Mouse (Mus musculus) hindbrain, embryonic 11.5 days (tissue): ENCODE results near the gene Ppp1r13l. TPM values are rescaled to one million over a fixed set of nuclear protein-coding genes. Genes with fewer than 3 reads are reported as not detected.

Source experiments
- ATAC-seq: fragments of 200-750 bp; cut with Nextera tagmentation; 2 replicates; pipeline ENCODE4 v1.8.0; 2017; ENCODE audit warnings: mild to moderate bottlenecking, moderate TSS enrichment, moderate library complexity; ENCODE audit not compliant: low FRiP score
- DNase-seq: peaks from one replicate; pipeline ENCODE4 v3.0.0-alpha.2; 2015; ENCODE audit warnings: low spot score
- H3K27ac ChIP-seq: fragments of 300-500 bp; sonication (generic); 2 replicates; pipeline ENCODE4 v1.5.1; 2014; ENCODE audit warnings: mild to moderate bottlenecking, low read depth, low read length
- H3K27me3 ChIP-seq: fragments of 300-500 bp; sonication (generic); 2 replicates; pipeline ENCODE4 v1.6.1; 2014; ENCODE audit warnings: mild to moderate bottlenecking, low read length, moderate library complexity, mixed read lengths; ENCODE audit not compliant: control insufficient read depth, insufficient read depth
- H3K36me3 ChIP-seq: fragments of 300-500 bp; sonication (generic); 2 replicates; pipeline ENCODE4 v1.6.1; 2014; ENCODE audit warnings: mild to moderate bottlenecking, low read length, moderate library complexity, mixed read lengths; ENCODE audit not compliant: control insufficient read depth, insufficient read depth
- H3K4me1 ChIP-seq: fragments of 300-500 bp; sonication (generic); replicated peaks from 2 replicates; pipeline ENCODE4 v1.6.1; 2014; ENCODE audit warnings: low read length, mixed read lengths; ENCODE audit not compliant: control insufficient read depth, insufficient read depth
- H3K4me2 ChIP-seq: fragments of 300-500 bp; sonication (generic); replicated peaks from 2 replicates; pipeline ENCODE4 v1.6.1; 2014; ENCODE audit warnings: mild to moderate bottlenecking, low read depth, low read length
- H3K4me3 ChIP-seq: fragments of 300-500 bp; sonication (generic); 2 replicates; pipeline ENCODE4 v1.5.1; 2014; ENCODE audit warnings: low read depth, low read length
- H3K9ac ChIP-seq: fragments of 300-500 bp; sonication (generic); 2 replicates; pipeline ENCODE4 v1.6.1; 2014; ENCODE audit warnings: low read depth, low read length
- H3K9me3 ChIP-seq: fragments of 300-500 bp; sonication (generic); 2 replicates; pipeline ENCODE4 v1.6.1; 2016; ENCODE audit warnings: low read length; ENCODE audit not compliant: control insufficient read depth
- WGBS: fragments of 180-500 bp; shearing (Covaris S2); extraction: QIAGEN DNeasy Blood & Tissue Kit; methylation state at CpG from one replicate; pipeline ENCODE4 v1.1.7; 2014; 5-methylcytosine and 5-hydroxymethylcytosine counted together
- polyA plus RNA-seq: library from polyadenylated mRNA; unstranded; fragments of >200 nt; fragmentation: Nextera tagmentation; extraction: Ambion mirVana; gene quantifications from 2 replicates; pipeline ENCODE4 v1.2.1, GENCODE M21; 2014

The Ppp1r13l gene
- polyA plus RNA-seq, 1 experiment from 2014 or later: 5.0 TPM

GRCm38 (mm10) chr7:19319906-19320305 is 39.6 kb upstream of the Ppp1r13l start:
- 0 out of 2 replicates have a peak, but pooled peaks cover 2% of the 10 kb centered on the region for H3K27me3 ChIP-seq
- no peaks in the 10 kb centered on the region for H3K36me3 ChIP-seq
- H3K9ac ChIP-seq: peak overlapping the region; percentile 29; the same call in 1 of the 2 replicates
- H3K9me3 ChIP-seq: no peaks in the 10 kb centered on the region
- H3K4me3 ChIP-seq: peak overlapping the region; percentile 32
- H3K4me2 ChIP-seq: peak overlapping the region; percentile 87
- DNase-seq: peak; percentile 99
- H3K27ac ChIP-seq: no peak overlapping the region; the same call in 1 of the 2 replicates
- WGBS: under 1% methylated on average over 41 of the region's 41 CpGs
- peak; percentile 96 for ATAC-seq
- H3K4me1 ChIP-seq: 0 out of 2 replicates have a peak, but pooled peaks cover 6% of the 10 kb centered on the region

- no peak overlapping the region for H3K27ac ChIP-seq
- H3K9ac ChIP-seq: no peak overlapping the region
- DNase-seq (no peak), ATAC-seq (no peak)
- H3K36me3 ChIP-seq: no peaks in the 10 kb centered on the region
- H3K27me3 ChIP-seq: 0 out of 2 replicates have a peak, but pooled peaks cover 2% of the 10 kb centered on the region
- peak overlapping the region; percentile 87 for H3K4me2 ChIP-seq
- H3K4me1 ChIP-seq: 0 out of 2 replicates have a peak, but pooled peaks cover 6% of the 10 kb centered on the region
- no peaks in the 10 kb centered on the region for H3K9me3 ChIP-seq
- WGBS: 40% methylated on average over 7 of the region's 7 CpGs
- no peak overlapping the region for H3K4me3 ChIP-seq
Measured at GRCm38 (mm10) chr7:19320637-19321036, 38.9 kb upstream of the Ppp1r13l start.

DNA sequence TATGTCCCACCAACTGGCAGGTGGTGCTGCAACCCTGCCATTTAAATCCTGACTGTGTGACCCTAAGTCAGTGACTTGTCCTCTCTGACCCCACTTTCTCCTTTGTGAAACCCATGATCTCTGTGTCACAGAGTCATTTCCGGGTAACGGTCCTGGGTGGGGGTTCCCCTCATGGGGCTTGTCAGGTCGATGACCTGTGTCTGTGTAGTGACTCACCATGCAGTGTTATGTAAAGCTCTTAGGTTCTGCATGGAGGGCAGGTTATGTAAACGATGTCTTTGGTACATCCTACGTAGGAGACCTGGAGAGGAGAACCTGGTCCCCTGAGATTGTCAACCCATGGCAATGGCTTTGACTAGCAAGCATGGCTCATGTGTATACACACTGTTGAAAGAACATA is 38.1 kb upstream of the Ppp1r13l start:
- no peak overlapping the region for H3K27ac ChIP-seq
- no peak overlapping the region for H3K4me2 ChIP-seq
- WGBS: 57% methylated on average over 5 of the region's 5 CpGs
- no peaks in the 10 kb centered on the region for H3K9me3 ChIP-seq
- no peaks in the 10 kb centered on the region for H3K36me3 ChIP-seq
- no peak overlapping the region for H3K9ac ChIP-seq
- ATAC-seq (no peak), DNase-seq (no peak)
- H3K27me3 ChIP-seq: 0 out of 2 replicates have a peak, but pooled peaks cover 2% of the 10 kb centered on the region
- 0 out of 2 replicates have a peak, but pooled peaks cover 6% of the 10 kb centered on the region for H3K4me1 ChIP-seq
- H3K4me3 ChIP-seq: no peak overlapping the region

DNA sequence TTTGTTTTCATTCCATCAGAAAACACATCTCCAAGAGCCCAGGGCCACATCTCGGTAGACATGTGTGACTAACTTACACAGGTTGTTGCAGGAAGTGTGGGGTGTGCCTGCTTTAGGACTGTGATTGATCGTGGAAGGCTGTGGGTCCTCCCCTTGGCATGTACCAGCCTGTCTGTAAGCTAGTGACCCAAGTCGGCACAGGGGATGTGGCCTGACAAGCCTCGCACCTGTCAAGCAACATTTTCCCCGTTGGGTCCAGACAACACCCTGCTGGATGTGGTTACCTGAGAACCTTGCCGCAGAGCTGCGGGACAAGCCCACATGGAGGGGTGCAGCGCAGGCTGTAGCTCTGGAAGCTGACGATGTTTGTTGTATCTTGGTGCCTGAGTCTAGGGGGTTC is 37.1 kb upstream of the Ppp1r13l start:
- Histone ChIP-seq H3K27ac (no peak overlapping the region), H3K36me3 (no peaks in the 10 kb centered on the region), H3K4me3 (no peak overlapping the region), H3K9me3 (no peaks in the 10 kb centered on the region), H3K27me3 (0 out of 2 replicates have a peak, but pooled peaks cover 2% of the 10 kb centered on the region), H3K4me1 (0 out of 2 replicates have a peak, but pooled peaks cover 10% of the 10 kb centered on the region), H3K9ac (no peak overlapping the region), H3K4me2 (no peak overlapping the region)
- DNase-seq (no peak), ATAC-seq (no peak)
- 54% methylated on average over 9 of the region's 9 CpGs for WGBS

DNA sequence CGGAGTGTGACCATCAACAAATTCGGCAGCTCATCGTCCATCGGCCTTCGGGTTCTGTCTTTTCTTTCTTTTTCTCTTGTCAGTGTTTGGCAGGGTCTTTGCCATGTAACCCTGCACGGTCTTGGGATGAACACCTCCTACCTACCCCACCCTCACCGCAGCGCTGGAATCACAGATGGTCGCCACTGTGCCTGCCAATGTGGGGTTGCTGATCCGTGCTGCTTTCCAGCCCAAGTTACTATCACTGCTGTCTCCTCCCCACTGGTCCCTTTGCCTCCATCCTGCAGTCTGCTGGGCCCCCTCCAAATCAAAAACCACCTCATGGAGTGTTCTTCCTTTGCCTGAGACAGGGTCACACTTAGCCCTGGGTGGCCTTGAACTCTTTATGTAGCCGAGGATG is 35.3 kb upstream of the Ppp1r13l start:
- 85% methylated on average over 11 of the region's 11 CpGs for WGBS

DNA sequence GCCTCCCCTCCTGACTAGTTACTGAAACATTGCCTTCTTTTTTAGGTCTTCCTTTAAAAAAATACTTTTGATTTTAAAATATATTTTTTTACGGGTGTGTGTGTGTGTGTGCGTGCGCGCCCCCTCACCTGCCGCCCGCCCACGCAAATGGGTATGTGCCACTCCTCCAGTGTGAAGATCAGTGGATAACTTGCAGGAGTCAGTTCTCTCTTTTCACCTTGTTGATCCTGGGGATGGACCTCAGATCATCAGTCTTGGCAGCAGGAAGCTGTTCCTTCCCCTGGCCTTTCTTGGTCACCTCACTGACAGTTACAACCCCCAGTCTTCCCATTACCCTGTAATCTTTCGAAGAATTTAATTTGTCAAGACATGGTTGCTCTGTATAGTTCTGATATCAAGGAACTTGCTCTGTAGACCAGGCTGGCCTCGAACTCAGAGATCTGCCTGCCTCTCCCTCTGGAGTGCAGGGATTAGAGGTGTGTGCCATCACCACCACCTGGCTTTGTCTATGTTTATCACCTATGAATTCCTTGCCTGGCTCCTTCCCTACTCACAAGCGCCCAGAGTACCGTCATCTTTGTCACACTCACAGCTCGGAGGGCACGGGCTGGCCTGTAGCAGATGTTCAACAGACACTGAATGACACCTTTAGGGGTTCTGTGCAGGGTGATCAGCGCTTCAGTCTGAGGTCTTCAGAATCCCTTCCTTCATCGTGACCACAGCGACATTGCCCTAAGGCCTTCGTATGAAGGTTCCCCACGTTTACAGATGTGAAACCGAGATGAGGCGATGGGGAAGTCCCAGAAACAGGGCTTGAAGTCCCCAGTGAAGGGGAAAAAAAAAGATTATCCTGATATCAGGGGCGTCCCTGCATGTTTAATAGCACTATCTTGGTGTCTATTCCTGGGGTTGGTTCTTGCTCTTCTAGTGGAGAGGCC is 34.0 kb upstream of the Ppp1r13l start:
- Histone ChIP-seq H3K4me3 (no peak overlapping the region), H3K27me3 (no peaks in the 10 kb centered on the region), H3K4me1 (0 out of 2 replicates have a peak, but pooled peaks cover 7% of the 10 kb centered on the region), H3K36me3 (no peaks in the 10 kb centered on the region), H3K4me2 (no peak overlapping the region), H3K27ac (no peak overlapping the region), H3K9ac (no peak overlapping the region), H3K9me3 (no peaks in the 10 kb centered on the region)
- DNase-seq (no peak), ATAC-seq (no peak)
- WGBS: 77% methylated on average over 21 of the region's 21 CpGs

More for the DNA sequence above, 35.3 kb upstream of the Ppp1r13l start:
- no peak overlapping the region for H3K4me2 ChIP-seq
- 0 out of 2 replicates have a peak, but pooled peaks cover 10% of the 10 kb centered on the region for H3K4me1 ChIP-seq
- DNase-seq (no peak), ATAC-seq (no peak)
- H3K9ac ChIP-seq: no peak overlapping the region
- no peaks in the 10 kb centered on the region for H3K36me3 ChIP-seq
- H3K27me3 ChIP-seq: 0 out of 2 replicates have a peak, but pooled peaks cover 1% of the 10 kb centered on the region
- no peak overlapping the region for H3K4me3 ChIP-seq
- H3K27ac ChIP-seq: no peak overlapping the region
- no peaks in the 10 kb centered on the region for H3K9me3 ChIP-seq

GRCm38 (mm10) chr7:19326359-19326758 is 33.2 kb upstream of the Ppp1r13l start:
- 1% methylated on average over 19 of the region's 20 CpGs for WGBS
- no peak overlapping the region; the same call in 1 of the 2 replicates for H3K27ac ChIP-seq

GRCm38 (mm10) chr7:19327128-19327527 is 32.4 kb upstream of the Ppp1r13l start:
- Histone ChIP-seq H3K27me3 (no peaks in the 10 kb centered on the region), H3K9ac (0 out of 2 replicates have a peak overlapping the region, but pooled peaks have one; percentile 7), H3K36me3 (no peaks in the 10 kb centered on the region), H3K27ac (no peak overlapping the region), H3K4me2 (peak overlapping the region; percentile 49), H3K4me1 (0 out of 2 replicates have a peak, but pooled peaks cover 7% of the 10 kb centered on the region), H3K9me3 (no peaks in the 10 kb centered on the region), H3K4me3 (peak overlapping the region; percentile 27)
- ATAC-seq (peak; percentile 67), DNase-seq (peak; percentile 87)
- under 1% methylated on average over 22 of the region's 22 CpGs for WGBS

More at GRCm38 (mm10) chr7:19326359-19326758, 33.2 kb upstream of the Ppp1r13l start:
- no peaks in the 10 kb centered on the region for H3K27me3 ChIP-seq
- H3K9me3 ChIP-seq: no peaks in the 10 kb centered on the region
- H3K4me3 ChIP-seq: peak overlapping the region; percentile 27
- DNase-seq (peak; percentile 93), ATAC-seq (peak; percentile 71)
- H3K4me1 ChIP-seq: 0 out of 2 replicates have a peak, but pooled peaks cover 7% of the 10 kb centered on the region
- H3K4me2 ChIP-seq: peak overlapping the region; percentile 49
- H3K9ac ChIP-seq: 0 out of 2 replicates have a peak overlapping the region, but pooled peaks have one; percentile 3
- H3K36me3 ChIP-seq: no peaks in the 10 kb centered on the region
